Mouse (Mus musculus) spleen, embryonic (tissue): ENCODE measurements around the gene Yap1.

Experiments used
- CTCF ChIA-PET: fragments of 350-600 bp; sonication (Branson Sonifier 250); formaldehyde crosslinking; loops from one replicate; lab custom pipeline; 2022; lab: Charles Lee

The Yap1 gene

DNA sequence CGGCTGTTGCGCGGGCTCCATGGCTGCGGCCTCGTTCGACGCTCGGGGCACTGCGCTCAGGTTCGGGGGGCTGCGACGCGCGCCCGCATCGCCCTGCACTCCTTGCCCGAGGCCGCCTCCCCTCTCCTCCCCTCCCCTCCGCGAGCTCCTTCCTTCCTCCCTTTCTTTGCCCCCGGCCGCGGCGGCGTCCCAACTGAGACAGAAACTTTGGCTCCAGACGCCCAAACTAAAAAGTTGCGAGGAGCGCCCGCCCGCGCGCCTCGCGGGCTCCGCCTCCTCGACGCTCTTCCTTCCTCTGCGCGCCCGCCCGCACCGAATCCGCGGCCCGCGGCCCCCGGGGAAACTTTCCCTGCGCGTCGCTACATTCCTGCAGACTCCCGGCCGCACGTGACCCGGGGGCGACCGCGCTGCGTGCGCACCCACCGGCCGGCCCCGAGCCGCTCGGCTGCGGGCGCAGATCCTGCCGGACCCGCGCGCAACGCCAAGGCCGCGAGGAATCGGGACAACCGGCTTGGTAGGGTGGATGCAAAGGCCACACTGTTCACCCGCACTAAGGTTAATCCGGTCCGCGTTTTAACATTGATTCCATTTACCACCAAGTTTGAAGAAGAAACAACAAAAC lies at the start of gene Yap1:
Gene Yap1, minus strand, starts transcription at position 227 of the 622 bp plus-strand sequence.
- CTCF ChIA-PET = interaction anchor here (0.5 kb wide), 1 partner anchor 13 kb away, joined by 3 read pairs; no protein-coding TSS in a partner anchor

DNA sequence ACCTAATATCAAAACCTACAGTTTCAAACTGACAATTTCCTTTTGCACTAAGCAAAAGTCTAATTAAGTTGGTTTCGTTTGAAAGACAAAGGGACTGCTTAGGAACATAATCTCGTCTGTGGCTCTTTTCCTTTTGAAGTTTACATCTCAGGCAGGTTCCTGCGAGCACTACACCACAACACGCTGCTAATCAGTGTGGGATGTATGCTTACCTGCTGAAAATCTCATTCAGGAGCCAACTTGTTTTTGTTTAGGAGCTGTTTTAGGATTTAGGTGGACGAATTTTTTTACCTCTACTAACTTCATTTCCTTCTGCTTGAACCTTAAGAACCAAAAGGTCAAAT lies 38.6 kb upstream of the Yap1 start:
- CTCF ChIA-PET = no interaction called here

DNA sequence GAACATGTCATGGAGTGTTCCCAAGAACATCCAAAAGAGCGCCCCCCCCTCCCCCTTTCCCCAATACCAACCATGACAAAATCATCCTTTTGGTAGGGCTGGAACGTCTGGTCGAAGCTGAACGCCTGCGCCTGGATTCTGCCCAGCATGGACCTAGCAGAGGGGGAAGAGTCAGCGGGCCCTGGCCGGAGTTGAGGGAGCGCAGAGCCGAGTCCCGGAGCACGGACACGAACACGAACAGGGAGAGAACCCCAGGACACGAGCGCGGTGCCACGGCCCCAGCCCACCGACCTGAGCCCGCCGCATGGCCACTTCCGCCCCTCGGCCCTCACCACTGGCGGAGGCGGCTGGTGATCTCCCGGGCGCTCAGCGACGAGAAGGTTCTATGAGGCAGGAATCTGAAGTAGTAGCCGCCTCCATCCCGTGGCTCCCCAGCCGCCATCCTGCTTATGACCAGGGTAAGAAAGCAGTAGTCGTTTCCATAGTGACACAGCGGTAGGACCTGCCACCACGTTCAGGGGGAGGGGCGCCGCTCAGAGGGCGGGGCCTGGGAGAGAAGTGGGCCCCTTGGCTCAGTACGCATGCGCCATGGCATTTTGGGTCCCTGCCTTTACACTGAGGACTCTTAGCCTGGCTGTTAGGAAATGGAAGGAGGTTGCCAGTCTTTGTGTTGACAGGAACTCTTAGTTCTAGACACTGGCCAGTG lies 38.1 kb upstream of the Yap1 start, which contains the start of gene Cfap300:
Gene Cfap300, minus strand, starts transcription at position 486 of the 706 bp plus-strand sequence.
- CTCF ChIA-PET = no interaction called here

DNA sequence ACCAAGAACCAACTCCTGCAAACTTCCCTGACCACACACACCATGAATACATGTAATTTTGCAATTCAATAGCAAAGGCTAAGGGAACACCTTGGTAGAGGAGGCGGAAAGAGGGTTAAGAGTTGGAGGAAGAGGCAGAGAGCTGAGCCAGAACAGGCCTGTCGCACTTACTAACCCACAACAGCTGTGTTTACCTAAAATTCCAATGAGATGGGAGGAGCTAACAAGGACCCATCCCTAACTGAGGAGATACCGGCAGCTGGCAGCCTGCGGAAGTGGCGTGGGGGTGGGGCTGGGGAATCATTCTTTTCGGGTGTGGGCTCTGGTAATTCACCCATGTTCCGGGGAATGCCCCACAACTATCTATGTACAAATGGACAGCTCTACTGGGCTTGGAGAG lies 31.1 kb upstream of the Yap1 start:
- CTCF ChIA-PET = no interaction called here

DNA sequence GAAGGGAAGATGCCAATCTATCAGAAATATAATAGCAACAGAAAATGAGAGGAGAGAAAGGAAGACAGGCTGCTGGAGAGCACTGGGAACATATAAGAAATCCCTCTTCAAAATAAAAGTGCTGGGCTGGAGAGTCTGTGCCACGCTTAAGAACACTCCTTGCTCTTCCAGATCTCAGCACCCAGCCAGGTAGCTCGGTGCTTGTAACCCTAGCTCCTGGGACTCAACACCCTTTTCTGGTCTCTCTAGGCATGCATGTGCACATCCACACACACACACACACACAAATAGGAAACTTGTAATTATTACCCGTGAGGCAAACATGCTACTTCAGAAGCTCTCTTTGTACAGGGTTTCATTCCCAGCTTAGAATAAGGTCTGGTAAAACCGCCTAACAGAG lies 30.7 kb upstream of the Yap1 start:
- CTCF ChIA-PET = no interaction called here

DNA sequence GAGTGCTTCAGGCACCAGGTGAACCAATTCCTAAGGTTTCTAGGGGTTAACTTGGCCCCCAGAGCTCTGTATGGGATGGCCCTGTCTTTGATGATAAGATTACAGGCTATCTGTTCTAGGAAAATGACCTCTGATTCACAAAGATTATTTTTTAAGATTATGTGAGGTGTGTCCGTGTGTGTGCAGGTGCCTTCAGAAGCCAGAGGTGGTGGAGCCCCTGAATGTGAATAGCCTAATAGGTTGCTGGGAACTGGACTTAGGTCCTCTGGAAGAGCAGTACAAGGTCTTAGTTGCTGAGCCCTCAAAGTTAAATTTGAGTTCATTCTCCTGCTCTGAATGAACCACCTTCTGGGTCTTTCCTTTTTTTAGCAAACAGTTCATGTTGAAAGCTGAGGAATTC lies 29.7 kb upstream of the Yap1 start:
- CTCF ChIA-PET = no interaction called here

DNA sequence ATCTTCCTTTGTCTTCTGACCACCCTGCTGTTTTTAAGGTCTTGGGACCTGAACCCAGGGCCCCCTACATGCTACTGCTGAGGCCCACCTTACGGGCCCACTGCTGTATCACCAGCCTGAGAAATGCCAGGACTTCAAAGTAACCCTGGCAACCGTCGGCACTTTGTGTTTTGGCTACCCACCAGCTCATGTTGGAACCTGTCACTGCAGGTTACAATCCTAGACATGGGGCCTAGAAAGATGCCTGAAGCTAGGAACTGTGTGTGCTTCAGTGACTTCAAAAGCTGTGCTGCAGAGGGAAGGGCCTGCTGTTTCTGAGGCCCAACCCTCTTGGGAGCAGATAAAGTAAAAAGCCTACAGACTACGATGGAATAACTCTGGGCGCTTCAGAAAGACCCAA lies 28.5 kb upstream of the Yap1 start:
- CTCF ChIA-PET = no interaction called here

DNA sequence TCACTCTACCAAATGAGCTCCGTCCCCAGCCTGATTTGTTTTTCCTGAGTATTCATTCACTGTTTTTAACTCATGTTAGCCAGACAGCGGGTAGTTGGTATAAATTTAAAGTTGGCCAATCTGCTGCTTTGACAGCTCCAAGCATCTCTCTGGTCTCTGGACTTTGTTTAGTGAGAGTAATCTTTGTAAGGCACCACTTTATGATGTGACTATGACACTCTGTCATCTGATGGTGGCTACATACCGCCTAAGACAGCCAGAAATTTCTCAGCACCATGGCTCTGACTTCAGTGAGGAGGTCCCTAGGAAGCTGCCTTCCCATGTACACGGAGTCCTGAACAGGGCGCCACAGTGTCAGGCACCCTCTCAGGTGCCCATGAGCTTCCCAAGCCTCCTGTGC lies 14.2 kb upstream of the Yap1 start:
- CTCF ChIA-PET = no interaction called here

DNA sequence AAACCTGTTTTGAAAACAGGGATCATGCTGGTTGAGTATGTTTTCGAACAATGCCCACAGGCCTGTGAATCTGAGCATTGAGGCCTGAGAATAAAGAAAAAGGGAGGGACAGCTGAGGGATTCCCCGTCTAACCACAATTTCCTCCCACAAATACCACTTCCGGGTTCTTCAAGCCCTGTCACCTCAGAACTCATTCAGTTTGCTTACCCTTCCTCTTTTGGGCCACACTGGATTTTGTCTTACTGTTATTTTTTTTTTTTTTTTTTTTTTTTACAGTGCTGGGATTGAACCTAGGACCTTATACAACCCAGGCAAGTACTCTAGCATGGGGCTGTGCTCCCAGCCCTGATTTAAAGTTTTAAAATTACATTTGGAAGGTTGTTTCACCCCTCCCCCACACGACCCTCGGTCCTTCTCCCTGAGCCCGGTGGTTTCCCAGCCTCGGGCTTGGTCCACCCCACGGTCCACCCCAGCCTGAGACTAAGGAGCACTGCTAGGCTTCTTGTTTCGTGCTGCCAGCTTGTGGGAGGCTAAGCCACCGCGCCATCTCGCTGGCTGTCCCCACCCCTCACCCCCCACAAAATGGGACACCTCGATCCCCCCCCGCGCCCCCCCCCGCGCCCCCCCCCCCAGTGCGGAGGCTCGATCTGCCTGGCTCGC lies 13.0 kb upstream of the Yap1 start:
- CTCF ChIA-PET = interaction anchor here (0.6 kb wide), 1 partner anchor 13 kb away, joined by 3 read pairs; no protein-coding TSS in a partner anchor

DNA sequence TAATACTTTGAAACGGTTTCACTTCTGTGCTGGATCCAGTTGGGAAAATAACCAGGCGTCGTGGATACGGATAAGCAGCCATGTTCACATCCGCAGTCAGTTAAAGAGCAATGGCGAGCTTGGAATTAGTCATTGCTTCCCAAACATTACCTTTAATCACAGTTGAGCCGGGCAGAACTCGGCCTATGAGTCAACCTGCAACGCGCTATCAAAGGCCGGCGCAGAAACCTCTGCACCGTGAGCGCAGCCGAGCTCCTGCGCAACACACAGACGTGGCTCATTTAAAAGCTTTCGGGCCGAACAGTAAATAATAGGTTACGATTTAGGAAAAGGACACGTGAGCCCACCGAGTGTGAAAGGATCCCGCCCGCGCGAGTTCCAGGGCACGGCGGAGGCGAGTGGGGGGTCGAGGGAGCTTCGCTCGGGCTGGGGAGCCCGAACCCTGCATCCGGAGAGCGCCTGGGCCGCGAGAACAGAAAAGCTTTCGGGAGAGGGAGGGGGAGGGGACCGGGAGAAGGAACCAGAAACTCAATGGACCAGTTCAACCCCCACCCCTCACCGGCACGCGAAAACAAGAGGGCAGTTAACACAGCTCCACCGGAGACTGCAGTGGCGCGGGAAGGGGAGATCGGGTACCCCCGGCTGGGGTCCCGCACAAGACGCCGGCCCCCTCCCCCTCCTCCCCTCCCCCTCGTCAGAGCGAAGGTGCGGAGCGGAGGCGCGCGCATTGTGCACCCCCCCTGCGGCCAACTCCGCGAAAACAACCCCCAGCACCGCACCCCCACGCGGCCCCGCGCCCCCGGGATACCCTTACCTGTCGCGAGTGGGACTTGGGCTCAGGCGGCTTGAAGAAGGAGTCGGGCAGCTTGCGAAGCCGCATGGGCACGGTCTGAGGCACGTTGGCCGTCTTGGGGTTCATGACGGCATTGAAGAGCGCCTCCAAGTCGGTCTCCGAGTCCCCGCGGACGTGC lies 810 bp downstream of the Yap1 start:
- CTCF ChIA-PET = interaction anchor here (0.5 to 0.8 kb wide), 2 partner anchors 14 to 18 kb away, joined by 3 to 4 read pairs; no protein-coding TSS in a partner anchor

DNA sequence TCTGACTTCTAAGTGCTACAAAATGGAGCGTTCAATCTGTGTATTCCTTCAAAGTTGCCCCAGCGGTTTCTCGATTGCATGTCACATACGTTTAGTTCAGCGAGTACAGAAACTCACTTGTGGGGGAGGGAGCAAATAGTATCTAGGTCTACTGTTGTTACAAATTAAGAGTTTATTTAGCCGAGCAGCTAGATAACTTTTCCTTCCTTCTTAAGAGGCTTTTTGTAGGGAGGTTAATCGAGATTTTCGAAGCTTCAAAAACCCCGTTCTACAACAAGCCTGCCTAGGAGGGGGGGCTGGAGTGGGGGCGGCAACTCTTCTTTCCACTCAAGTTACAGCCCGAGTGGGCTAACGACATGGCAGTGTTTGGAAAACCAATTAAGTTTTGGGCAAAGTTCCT lies 1.6 kb downstream of the Yap1 start:
- CTCF ChIA-PET = interaction anchor here (0.8 kb wide), 1 partner anchor 19 kb away, joined by 4 read pairs; no protein-coding TSS in a partner anchor

DNA sequence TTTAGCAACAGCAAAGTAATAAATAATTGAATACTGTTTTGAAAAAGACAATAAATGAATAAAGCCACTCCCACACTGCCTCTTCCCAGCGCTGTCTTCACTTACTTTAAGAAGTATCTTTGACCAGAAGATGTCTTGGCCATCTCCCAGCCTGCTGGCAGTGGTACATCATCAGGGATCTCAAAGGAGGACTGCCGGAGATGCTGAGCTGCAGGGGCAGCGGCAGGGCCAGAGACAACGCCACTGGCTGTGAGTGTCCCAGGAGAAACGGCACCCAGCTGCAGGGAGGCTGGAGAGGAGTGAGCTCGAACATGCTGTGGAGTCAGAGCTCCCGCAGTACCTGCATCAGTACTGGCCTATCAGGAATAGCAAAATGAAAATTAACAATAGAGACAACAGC lies 3.0 kb downstream of the Yap1 start:
- CTCF ChIA-PET = no interaction called here

DNA sequence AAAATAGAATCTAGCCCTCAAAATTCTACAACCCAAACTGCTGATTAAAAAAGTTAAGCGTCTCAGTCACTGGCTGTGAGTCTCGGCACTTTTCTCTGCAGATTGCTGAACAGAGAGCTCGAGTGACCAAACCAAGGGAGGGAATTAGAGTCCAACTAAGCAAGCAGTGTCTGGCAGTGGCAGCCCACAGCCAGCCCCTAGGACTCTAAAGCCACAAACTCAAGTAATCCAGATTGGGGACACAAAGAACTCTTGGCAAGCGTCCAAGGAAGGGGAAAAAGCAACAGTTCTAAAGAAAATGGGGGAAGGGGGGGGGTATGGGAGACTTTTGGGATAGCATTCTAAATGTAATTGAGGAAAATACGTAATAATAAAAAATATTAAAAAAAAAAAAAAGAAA lies 10.1 kb downstream of the Yap1 start:
- CTCF ChIA-PET = no interaction called here

DNA sequence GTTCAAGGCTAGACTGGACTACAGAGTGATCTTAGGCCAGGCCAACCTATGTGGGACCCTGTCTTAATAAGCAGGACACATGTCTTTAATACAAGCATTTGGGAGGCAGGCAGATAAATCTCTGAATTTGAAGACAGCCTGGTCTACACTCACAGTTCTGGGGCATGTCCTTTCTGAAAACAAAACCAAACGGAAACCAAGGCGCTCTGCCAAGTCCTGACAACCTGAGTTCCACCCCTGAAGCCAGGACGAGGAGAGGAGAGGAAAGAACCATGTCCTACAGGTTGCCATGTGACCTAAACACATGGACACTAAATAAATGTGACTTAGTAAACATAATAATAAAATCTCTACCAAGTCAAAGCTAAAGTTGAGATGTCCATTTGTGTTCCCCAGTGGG lies 11.7 kb downstream of the Yap1 start:
- CTCF ChIA-PET = no interaction called here

DNA sequence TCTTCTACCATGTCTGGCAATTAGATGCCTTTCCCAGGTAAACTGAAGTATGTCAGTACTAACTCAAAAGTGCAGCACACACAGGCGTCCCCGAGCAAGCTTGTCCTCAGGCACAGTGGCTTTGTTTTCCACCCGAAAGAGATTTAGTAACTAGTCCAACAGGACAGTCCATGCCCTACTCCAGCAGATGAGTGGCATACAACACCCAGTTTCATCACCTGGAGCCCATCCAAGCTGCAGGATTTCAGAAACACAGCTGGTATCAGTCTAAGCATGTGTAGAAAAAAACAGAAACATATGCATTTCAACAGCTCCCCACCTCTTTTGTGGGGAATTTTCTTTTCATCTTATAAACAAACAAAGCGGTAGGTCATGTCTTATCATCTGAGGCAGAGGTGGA lies 13.5 kb downstream of the Yap1 start:
- CTCF ChIA-PET = no interaction called here

DNA sequence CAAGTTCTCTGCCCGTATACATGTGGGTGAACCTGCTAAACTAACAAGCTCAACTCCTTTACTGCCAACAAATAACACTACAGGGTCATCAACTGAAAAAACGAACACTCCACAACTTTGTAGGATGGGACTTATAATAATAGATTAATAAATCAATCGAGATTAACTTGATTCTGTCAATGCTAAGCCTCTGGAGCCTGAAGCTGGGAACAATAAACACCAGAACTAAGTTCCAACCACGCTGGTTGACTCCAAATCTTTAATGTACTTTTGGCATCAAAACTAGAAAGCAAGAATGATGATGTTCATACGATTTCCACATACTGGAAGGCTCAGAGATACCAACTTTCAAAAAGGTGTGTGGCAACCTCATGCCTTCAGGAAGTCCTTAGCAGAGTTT lies 17.3 kb downstream of the Yap1 start:
- CTCF ChIA-PET = no interaction called here

DNA sequence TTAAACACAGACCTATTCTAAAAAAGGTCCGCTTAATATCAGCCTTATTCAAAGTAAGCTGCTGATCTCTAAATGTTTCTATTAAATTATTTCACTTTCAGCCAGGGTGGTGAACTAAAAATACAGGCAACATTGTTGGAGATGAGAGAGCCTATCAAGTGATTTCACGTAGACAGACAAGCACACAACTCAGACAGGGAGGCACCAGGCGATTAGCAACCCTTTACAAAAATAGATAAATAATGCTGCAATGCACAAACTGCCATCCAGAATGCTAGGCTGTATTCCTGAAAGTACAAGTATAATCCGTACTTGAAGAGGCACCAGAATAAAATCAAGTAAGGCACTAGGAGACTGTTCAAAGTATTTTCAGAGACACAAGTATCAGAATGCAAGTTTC lies 20.1 kb downstream of the Yap1 start:
- CTCF ChIA-PET = interaction anchor here (0.5 kb wide), 1 partner anchor 43 kb away, joined by 3 read pairs; no protein-coding TSS in a partner anchor

DNA sequence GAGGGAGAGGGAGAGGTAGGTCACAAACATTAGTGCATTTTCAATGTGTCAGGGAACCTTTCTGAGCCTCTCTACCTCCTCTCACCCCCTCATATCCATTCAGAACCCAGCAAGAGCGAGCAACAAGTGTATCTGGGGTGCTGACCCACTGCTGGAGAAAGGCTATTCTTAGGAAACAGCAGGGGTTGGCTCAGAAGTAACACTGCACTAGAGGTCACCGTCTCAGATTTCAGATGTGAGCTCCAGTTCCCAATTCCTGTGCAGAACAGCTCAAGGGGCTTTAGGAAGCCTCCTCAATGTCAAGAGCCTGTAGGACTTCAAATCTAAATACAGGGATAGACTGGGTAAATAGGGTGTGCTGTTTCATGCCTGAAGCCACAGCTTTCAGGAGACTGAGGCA lies 20.7 kb downstream of the Yap1 start:
- CTCF ChIA-PET = interaction anchor here (0.6 kb wide), 1 partner anchor 13 kb away, joined by 3 read pairs; no protein-coding TSS in a partner anchor

DNA sequence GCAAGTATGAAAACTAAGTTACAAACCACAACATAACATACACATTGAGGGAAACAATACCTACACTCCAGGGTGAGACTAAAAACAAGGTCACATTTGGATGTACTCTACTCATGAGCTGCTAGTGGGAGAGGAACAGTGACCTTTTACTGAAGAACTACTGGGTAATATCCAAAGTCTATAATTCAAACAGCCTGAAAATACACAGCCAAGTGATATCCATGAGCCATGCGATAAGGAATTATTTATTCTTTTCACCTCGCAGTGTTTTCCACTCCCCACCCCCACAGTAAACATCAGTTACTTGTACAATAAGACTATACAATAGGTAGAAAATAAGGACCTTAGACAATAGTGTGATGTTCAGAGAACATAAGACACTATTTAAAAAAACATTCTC lies 24.2 kb downstream of the Yap1 start:
- CTCF ChIA-PET = no interaction called here

DNA sequence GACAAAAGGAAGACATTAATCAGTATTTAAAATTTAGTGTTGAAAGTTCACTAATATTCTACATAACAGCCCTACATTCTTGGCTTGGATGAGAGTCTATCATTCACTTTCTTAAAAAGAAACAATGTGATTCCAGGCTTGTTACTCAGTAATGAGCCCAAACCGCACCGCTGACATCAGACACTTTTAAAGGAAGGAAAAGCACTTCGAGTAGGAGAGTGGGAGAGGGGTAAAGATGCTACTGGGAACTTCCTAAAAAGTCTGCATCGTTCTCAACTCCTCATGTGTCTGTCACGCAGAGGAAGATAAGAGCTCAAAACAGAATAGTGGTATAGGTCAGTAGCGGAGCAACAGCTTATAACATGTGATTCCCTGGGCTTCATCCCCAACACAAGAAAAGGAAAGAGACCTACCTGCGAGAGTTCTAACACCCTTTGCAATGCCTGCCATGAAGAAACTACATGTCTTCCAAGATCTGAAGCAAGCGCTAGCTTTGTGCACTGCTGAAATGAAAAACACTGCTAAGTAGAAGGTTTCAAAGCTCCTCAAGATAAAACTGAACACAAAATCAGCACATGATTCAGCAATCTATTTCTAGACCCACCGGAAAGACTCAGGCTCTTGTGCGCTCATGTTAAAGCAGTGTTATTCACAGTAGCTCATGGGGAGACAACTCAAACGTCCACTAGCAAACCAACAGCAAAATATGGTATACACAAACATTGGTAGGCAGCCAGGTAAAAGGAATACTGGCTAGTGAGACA lies 25.1 kb downstream of the Yap1 start:
- CTCF ChIA-PET = no interaction called here

DNA sequence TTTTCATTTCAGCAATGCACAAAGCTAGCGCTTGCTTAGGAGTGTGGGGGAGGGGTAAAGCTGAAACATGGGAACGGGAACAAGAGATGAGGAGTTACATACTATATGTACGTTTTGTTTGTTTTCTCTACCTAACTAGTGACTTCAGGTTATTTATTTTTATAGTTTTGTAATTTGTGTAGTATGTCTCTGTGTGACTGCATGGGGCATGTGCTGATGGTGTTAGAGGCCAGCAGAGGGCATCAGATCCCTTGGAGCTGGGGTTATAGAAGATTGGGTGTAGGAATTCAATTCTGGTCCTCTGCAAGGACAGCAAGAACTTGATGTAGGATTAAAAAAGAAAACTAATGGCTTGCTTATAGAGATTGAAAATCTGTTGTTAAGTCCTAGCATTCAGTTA lies 25.9 kb downstream of the Yap1 start:
- CTCF ChIA-PET = no interaction called here
